Mouse (Mus musculus): ENCODE measurements at regions not wholly inside any gene's neighbourhood (a gene's known extent, or its start where the extent isn't known, plus 50 kb on each side); places are given as distances from the start of the nearest gene placed in this dataset.

DNA sequence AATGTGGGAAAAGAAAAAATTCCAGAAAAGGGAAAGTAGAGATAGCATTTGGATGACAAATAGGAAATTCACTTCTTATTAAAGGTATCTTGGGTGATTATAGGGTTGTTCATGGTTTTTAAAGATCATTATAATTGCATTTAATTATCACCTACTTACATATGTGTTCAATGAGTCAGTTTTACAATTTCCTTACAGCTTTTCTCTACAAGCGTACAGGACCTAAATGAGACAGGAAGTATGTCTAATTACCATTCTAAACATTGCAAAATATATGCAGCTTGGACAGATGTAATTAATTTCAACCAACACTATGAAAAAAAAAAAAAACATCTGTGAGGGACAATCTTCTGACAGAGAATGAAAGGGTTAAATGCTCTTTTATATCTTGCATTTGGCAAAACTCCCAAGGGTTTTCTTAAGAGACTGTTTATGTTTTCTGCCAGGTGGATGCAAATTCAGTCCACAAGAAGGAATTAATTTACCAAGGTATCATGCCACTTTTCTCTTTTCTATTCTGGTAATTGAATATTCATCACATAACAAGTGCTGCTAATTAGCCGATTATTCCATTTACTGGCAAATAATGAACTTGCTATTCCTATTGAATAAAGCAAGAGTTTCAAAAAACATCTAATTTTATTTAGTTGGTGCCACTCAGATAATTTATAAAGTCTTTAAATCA is 531.5 kb upstream of the Gje1 start:
- ChIA-PET POLR2A (no interaction called here), CTCF (no interaction called here)
- no peak for TF ChIP-seq CTCF (IDR thresholded peaks at IDR 0.05)
- ATAC-seq: no peak
- in situ Hi-C loops (cut with MboI; ENCODE audit: low pct_unique_long_range_greater_than_20kb): no loop called here
- no peak for DNase-seq (ENCODE audit: low read depth, low spot score)
- peaks cover 10% of the 10 kb centered on the region for H3K27me3 ChIP-seq

DNA sequence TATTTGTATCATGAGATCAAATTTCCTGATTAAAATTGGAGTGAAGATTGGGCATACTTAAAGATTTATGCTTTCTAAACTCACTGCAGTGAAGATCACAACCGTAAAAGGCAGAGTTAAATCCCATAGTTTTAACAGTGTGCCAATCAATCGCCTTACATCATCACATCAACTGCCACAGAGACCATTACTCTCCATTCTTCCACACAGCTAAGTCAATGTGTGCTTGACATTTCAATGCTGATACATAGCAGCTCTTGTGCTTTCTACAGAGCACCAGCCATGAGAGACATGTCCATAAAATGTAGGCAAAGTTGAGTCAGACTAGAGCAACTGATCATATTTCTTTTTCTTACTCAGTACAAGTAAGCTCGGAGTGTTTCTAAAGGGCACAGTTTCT is 530.9 kb upstream of the Gje1 start:
- ChIA-PET CTCF (no interaction called here), POLR2A (no interaction called here)
- H3K27me3 ChIP-seq: peaks cover 7% of the 10 kb centered on the region
- TF ChIP-seq CTCF (IDR thresholded peaks at IDR 0.05): no peak
- DNase-seq (ENCODE audit: low read depth, low spot score) (no peak), ATAC-seq (no peak)
- in situ Hi-C loops (cut with MboI; ENCODE audit: low pct_unique_long_range_greater_than_20kb): no loop called here

DNA sequence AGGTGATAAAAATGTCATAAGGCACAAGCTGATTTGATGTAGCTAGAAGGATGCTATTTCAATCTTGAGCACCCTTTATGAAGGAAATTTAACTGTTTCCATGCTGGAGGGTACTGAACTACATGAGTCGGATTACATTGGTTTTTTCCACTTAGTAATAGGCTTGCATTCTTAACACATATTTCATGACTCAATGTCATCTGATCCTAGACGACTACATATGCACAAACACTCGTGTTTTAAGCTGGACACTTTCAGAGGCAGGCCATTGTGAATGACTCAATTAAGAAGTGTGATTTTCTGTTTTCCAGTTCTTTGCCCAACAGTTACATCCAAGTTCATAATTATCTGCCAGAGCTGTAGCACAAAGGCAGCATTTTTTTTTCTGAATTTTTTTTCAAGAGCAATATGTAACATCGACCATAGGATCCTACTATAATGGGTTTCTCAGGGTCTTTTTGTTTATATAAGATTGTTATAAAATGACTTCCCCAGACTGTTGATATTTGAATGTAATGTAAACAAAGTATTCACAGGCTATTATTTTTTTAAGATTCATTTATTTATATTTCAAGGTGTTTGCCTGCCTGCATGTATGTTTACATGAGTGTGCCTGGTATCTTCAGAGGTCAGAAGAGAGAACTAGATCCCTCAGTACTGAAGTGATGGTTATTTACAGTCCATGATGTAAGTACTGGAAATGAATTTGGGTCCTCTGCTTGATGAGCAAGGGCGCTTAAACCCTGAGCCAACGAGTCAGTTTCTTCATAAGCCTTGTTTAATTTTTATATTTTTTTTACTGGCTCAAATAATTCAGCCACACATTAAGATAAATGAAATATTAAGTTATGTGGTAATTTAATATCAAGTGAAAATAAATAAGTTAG is 526.6 kb upstream of the Gje1 start:
- in situ Hi-C loops (cut with MboI; ENCODE audit: low pct_unique_long_range_greater_than_20kb): no loop called here
- ATAC-seq: no peak

DNA sequence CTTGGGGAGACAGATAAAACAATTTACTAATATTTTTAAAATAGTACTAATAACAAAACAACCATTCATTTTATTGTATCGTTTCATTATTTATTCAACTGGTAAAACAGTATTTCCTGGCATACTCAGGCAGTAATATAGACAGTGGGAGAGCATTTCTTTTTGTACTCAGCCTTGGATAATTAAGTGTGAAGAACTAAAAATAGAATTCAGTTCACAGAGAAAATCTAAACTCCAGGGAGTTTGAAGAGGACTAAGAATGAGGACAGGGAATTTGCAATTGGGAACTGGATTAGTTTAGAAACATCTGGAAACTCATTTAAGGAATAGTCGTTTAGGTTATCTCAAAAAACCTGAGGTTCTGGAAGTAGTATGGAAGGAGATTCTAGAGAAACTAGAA is 525.4 kb upstream of the Gje1 start:
- POLR2A ChIA-PET: no interaction called here
- DNase-seq (ENCODE audit: low read depth, low spot score) (no peak), ATAC-seq (no peak)
- CTCF ChIA-PET: no interaction called here
- TF ChIP-seq CTCF (IDR thresholded peaks at IDR 0.05): no peak
- in situ Hi-C loops (cut with MboI; ENCODE audit: low pct_unique_long_range_greater_than_20kb): no loop called here
- H3K27me3 ChIP-seq: no peaks in the 10 kb centered on the region

More for the DNA sequence above, 526.6 kb upstream of the Gje1 start:
- POLR2A ChIA-PET: no interaction called here
- no peak for DNase-seq (ENCODE audit: low read depth, low spot score)
- H3K27me3 ChIP-seq: no peaks in the 10 kb centered on the region
- no peak for TF ChIP-seq CTCF (IDR thresholded peaks at IDR 0.05)
- CTCF ChIA-PET: no interaction called here

DNA sequence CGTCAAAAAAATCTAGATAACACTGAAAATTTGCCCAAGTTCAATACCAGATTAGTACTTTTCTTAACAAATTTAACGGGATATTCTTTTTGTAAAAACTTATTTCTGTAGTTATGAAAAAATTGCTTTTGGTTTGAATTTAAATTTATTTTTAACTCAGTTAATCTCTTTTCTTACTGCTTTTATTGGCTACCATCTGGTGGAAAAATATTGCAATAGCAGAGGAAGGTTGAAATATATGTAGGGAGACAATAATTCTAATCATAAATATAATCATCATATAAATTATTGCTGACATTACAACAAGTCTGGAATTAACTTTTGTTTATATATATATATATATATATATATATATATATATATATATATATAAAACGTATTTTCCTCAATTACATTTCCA is 500.9 kb upstream of the Gje1 start:
- no peak for DNase-seq (ENCODE audit: low read depth, low spot score)

DNA sequence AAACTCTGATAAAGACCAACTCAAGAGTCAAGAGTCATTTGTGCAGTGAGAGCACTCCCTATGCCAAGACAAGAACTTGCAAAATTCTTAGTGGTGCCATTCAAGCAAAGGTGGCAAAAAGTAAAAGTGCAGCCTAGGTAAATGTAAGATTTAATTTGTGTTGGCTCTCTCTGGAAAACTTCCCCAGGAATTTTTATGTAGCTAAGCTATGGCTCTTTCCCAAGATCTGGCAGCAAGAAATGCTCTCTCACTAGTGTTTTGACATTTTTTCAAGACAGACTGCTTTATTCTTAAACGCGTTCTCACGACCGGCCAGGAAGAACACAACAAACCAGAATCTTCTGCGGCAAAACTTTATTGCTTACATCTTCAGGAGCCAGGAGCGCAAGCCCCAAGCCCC is 461.6 kb upstream of the Gje1 start:
- CTCF ChIA-PET: no interaction called here
- H3K27me3 ChIP-seq: no peaks in the 10 kb centered on the region
- no peak for TF ChIP-seq CTCF (IDR thresholded peaks at IDR 0.05)
- DNase-seq (ENCODE audit: low read depth, low spot score) (no peak), ATAC-seq (no peak)
- POLR2A ChIA-PET: no interaction called here
- in situ Hi-C loops (cut with MboI; ENCODE audit: low pct_unique_long_range_greater_than_20kb): loop anchor here (10.0 kb wide), 1 partner anchor 445 kb away; no protein-coding TSS in a partner anchor

More for the DNA sequence above, 500.9 kb upstream of the Gje1 start:
- ChIA-PET POLR2A (no interaction called here), CTCF (no interaction called here)
- H3K27me3 ChIP-seq: peaks cover 6% of the 10 kb centered on the region
- TF ChIP-seq CTCF (IDR thresholded peaks at IDR 0.05): no peak
- ATAC-seq: no peak
- in situ Hi-C loops (cut with MboI; ENCODE audit: low pct_unique_long_range_greater_than_20kb): no loop called here

DNA sequence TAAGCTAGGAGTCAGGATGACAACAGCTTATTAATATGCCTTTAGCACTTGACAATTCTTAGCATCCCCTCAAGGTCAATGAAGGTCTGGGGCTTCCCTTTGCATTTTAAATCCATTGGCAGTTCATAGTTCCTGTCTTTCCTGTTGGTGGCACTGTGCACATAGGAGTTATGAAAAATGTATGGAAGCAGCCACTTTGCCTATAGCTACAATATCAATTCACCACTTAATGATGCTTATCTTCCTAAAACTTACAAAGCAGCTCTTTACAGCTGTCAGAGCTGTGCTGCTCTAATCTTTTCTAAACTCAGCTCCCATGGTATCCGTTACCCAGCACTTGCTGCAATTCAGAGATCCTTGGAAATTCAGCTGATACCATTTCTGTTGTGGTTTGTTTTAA is 456.4 kb upstream of the Gje1 start:
- no peak for ATAC-seq
- in situ Hi-C loops (cut with MboI; ENCODE audit: low pct_unique_long_range_greater_than_20kb): loop anchor here (10.0 kb wide), 1 partner anchor 440 kb away; no protein-coding TSS in a partner anchor
- no peak for DNase-seq (ENCODE audit: low read depth, low spot score)
- CTCF ChIA-PET: interaction anchor here (1.0 kb wide), 1 partner anchor 23 kb away, joined by 3 read pairs; no protein-coding TSS in a partner anchor
- POLR2A ChIA-PET: no interaction called here
- TF ChIP-seq CTCF (IDR thresholded peaks at IDR 0.05): no peak
- H3K27me3 ChIP-seq: no peaks in the 10 kb centered on the region

DNA sequence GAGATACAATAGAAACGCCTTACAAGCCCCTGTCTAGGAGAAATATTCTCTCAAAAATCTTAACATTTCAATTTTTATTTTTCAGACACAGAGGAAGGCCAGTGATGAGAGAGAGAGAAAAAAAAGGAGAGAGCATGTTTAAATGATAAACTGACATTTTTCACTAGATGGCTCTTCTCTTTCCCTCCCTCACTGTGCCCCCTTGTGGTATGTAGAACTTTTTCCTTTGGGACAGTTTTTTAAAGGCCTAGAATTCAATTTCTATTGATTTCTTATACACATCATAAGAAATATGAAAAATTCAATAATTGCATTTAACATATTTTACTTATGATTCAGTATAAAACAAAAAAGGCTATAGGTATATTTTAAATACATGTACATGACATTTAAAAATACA is 454.5 kb upstream of the Gje1 start:
- no peak for ATAC-seq
- in situ Hi-C loops (cut with MboI; ENCODE audit: low pct_unique_long_range_greater_than_20kb): loop anchor here (10.0 kb wide), 1 partner anchor 438 kb away; no protein-coding TSS in a partner anchor
- POLR2A ChIA-PET: no interaction called here

DNA sequence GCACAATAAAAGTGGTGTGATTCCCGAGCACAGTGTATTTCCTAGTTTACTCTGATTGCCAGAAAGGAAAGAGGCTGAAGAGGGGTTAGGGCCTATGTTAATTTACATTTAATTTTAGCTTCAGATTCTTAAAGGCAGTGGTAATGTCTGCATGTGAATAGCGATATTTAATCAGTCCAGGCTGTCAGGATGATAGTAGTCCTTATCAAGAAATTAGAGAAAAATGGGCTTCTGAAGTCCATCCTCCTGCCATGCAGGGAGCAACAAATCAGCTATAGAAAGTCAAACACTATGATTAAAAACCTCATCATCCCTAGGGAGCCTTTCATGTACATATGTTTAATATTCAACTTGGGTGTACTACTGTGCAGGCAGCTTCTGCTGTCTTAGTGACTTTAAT is 422.7 kb upstream of the Gje1 start:
- ATAC-seq: no peak
- POLR2A ChIA-PET: no interaction called here

More for the DNA sequence above, 454.5 kb upstream of the Gje1 start:
- H3K27me3 ChIP-seq: no peaks in the 10 kb centered on the region
- no peak for DNase-seq (ENCODE audit: low read depth, low spot score)
- CTCF ChIA-PET: no interaction called here
- TF ChIP-seq CTCF (IDR thresholded peaks at IDR 0.05): peak; percentile 47

More for the DNA sequence above, 422.7 kb upstream of the Gje1 start:
- H3K27me3 ChIP-seq: peaks cover 10% of the 10 kb centered on the region
- no peak for DNase-seq (ENCODE audit: low read depth, low spot score)
- CTCF ChIA-PET: interaction anchor here (1.1 kb wide), 1 partner anchor 13 kb away, joined by 3 read pairs; no protein-coding TSS in a partner anchor
- no peak for TF ChIP-seq CTCF (IDR thresholded peaks at IDR 0.05)
- in situ Hi-C loops (cut with MboI; ENCODE audit: low pct_unique_long_range_greater_than_20kb): no loop called here
